Mouse (Mus musculus) liver, postnatal 0 days (tissue): ENCODE results near the gene Ccdc150.

Experiments
- CTCF ChIP-seq: sonication (generic); IDR thresholded peaks from 2 replicates; pipeline ENCODE4 v1.5.1; 2016; ENCODE audit warnings: antibody characterized with exemption, low read depth
- EP300 ChIP-seq: IDR thresholded peaks from 2 replicates; pipeline ENCODE4 v1.6.1; 2016; ENCODE audit warnings: antibody characterized with exemption, low read depth, mild to moderate bottlenecking

DNA sequence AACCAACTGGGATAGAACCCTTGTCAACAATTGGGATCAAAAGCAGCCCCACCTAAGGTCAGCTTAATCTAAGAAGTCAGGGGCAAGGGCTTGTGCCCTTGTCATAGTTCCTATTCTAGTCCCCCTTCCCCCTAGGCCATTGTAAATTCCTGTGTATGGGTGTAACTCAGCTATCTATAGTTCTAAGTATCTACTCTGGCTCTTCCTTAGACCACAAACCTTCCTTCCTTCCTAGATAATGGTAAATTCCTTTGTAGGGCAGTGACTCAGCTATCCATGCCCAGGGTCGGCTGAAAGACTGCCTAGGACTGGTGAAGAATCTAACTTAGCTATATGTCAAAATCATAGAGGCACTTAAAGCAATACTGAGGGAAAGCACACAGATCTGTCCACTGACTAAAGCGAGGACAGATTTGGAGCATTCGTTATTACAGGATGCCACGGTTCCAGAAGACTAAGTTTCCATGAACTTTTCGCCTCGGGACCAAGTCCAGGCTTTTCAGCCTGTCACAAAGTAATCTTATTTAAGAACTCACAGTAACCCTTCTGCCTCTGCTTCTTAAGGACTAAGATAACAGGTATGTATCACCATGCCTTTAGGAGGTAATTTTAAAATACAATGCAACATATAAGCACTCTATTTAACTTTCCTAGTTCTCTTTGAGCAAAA is 77.5 kb downstream of the Ccdc150 start:
- TF ChIP-seq CTCF (no peak), EP300 (no peak)
